Mouse (Mus musculus) liver, embryonic 14.5 days (tissue): ENCODE measurements at regions not wholly inside any gene's neighbourhood (a gene's known extent, or its start where the extent isn't known, plus 50 kb on each side); places are given as distances from the start of the nearest gene placed in this dataset.

Source experiments
- CTCF ChIP-seq: IDR thresholded peaks from 2 replicates; pipeline ENCODE4 v1.5.1; 2016; ENCODE audit warnings: antibody characterized with exemption, low read depth, control low read depth
- EP300 ChIP-seq: IDR thresholded peaks from 2 replicates; pipeline ENCODE4 v1.6.1; 2016; ENCODE audit warnings: antibody characterized with exemption, low read depth

GRCm38 (mm10) chr17:88116321-88116720, 51.2 kb upstream of the Fbxo11 start:
- TF ChIP-seq EP300 (no peak), CTCF (no peak)
